Mouse (Mus musculus): ENCODE measurements around the gene Casp9. TPM values are rescaled to one million over a fixed set of nuclear protein-coding genes. Genes with fewer than 3 reads are reported as not detected.

Gene Casp9
- polyA plus RNA-seq, 1 experiment: 35.1 TPM

DNA sequence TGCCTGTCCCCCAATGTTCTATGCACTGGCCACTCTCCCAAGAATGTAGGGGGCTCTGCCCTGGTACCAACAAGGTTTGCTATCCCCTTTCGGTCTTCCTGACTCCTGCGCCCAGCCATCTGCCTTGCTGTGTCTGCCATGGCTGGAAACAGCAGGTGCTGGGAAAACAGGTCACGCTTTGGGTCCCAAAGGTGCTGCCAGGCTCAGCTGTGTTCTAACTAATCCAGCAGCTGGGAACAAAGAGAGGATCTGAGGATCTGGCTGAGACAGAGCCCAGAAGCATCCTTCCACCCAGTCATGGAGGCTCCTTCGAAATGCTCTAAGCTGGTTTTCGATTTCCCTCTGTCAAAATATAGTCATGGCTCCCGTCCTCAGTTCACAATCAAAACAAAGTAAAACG is 22.9 kb downstream of the Casp9 start:
- no peak for TF ChIP-seq CTCF (IDR thresholded peaks at IDR 0.05; ENCODE audit: low read depth, low read length)
- no peak for TF ChIP-seq POLR2A (IDR thresholded peaks at IDR 0.05; ENCODE audit: borderline replicate concordance, low read depth, low read length)
- Histone ChIP-seq H3K27ac (ENCODE audit: insufficient read depth, low read depth, low read length) (no peak overlapping the region), H3K4me3 (ENCODE audit: insufficient read depth, low read length) (no peak overlapping the region), H3K4me1 (ENCODE audit: control insufficient read depth, insufficient read depth, low read length) (no peaks in the 10 kb centered on the region; the same call in 1 of the 2 replicates)

DNA sequence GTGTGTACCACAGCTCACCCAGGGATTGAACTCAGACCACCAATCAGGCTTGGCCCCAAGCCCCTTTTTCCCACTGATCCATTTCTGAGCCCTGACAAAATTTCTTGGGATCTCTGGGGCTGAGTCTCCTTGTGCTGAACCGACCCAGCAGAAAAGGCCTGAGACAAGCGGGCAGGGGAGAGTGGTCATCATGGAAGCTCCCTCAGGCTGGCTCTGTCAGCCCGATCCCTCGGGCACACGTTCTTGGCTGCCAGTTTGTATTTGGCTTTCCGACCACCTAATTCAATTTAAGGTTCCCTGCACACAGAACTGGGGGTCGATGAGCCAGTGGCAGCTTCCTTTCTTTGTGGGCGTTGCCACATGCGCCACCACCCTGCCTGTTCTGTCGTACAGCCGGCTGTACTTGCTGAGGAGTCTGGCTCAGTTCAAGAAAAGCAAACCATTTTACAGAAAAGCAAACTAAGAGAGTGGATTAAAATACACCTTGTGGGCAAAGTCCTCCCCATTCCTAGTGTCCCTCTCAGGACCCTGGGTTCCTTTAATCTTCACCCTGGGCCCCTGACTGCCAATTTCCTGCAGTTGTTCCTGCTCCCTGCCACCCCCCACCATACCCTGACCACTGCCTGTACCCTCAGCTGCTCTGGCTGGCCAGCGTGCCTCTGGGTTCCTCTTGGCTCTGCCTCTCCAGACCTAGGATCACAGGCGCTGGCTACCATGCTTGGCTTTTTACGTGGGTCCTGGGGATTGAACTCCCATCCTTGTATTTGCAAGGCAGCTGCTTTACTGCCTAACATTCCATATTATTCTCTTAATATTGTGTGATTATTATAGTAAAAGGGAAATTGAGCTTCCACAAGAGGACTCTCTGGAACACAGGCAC is 23.6 kb downstream of the Casp9 start:
- Histone ChIP-seq H3K4me1 (ENCODE audit: control insufficient read depth, insufficient read depth, low read length) (no peaks in the 10 kb centered on the region; the same call in 1 of the 2 replicates), H3K4me3 (ENCODE audit: insufficient read depth, low read length) (no peak overlapping the region), H3K27ac (ENCODE audit: insufficient read depth, low read depth, low read length) (no peak overlapping the region)
- TF ChIP-seq POLR2A (IDR thresholded peaks at IDR 0.05; ENCODE audit: borderline replicate concordance, low read depth, low read length): no peak
- TF ChIP-seq CTCF (IDR thresholded peaks at IDR 0.05; ENCODE audit: low read depth, low read length): no peak

GRCm38 (mm10) chr4:141817706-141818105 is 24.3 kb downstream of the Casp9 start:
- TF ChIP-seq CTCF (IDR thresholded peaks at IDR 0.05; ENCODE audit: low read depth, low read length) (no peak), POLR2A (IDR thresholded peaks at IDR 0.05; ENCODE audit: borderline replicate concordance, low read depth, low read length) (no peak)
- Histone ChIP-seq H3K27ac (ENCODE audit: insufficient read depth, low read depth, low read length) (no peak overlapping the region), H3K4me1 (ENCODE audit: control insufficient read depth, insufficient read depth, low read length) (peaks cover 2% of the 10 kb centered on the region), H3K4me3 (ENCODE audit: insufficient read depth, low read length) (no peak overlapping the region)

- TF ChIP-seq CTCF (IDR thresholded peaks at IDR 0.05; ENCODE audit: low read depth, low read length) (no peak), POLR2A (IDR thresholded peaks at IDR 0.05; ENCODE audit: borderline replicate concordance, low read depth, low read length) (no peak)
- Histone ChIP-seq H3K27ac (ENCODE audit: insufficient read depth, low read depth, low read length) (no peak overlapping the region), H3K4me3 (ENCODE audit: insufficient read depth, low read length) (no peak overlapping the region), H3K4me1 (ENCODE audit: control insufficient read depth, insufficient read depth, low read length) (peaks cover 3% of the 10 kb centered on the region)
Observed at GRCm38 (mm10) chr4:141818861-141819260, 25.4 kb downstream of the Casp9 start.

DNA sequence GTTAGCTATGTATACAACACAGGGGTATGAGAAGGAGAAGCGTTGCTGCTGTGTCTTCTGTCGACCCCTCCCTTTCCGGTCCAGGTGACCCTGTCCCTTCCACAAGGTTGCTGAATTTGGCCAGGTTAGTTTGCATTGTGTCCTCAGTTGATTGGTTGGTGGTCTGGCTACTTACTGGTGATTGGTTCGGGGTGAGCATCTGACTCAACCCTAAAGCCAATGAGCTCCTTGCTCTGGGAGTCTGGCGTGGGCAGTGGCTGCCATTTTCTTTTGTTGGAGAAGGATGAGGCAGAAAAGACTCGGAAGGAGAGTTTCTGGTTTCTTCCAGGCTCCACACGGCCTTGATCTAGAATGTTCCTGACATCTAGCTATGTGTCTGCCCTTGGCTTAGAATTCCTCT is 25.9 kb downstream of the Casp9 start:
- TF ChIP-seq CTCF (IDR thresholded peaks at IDR 0.05; ENCODE audit: low read depth, low read length) (no peak), POLR2A (IDR thresholded peaks at IDR 0.05; ENCODE audit: borderline replicate concordance, low read depth, low read length) (no peak)
- no peak overlapping the region for H3K27ac ChIP-seq (ENCODE audit: insufficient read depth, low read depth, low read length)
- peaks cover 3% of the 10 kb centered on the region for H3K4me1 ChIP-seq (ENCODE audit: control insufficient read depth, insufficient read depth, low read length)
- H3K4me3 ChIP-seq (ENCODE audit: insufficient read depth, low read length): no peak overlapping the region

- no peak for TF ChIP-seq POLR2A (IDR thresholded peaks at IDR 0.05; ENCODE audit: borderline replicate concordance, low read depth, low read length)
- TF ChIP-seq CTCF (IDR thresholded peaks at IDR 0.05; ENCODE audit: low read depth, low read length): no peak
- H3K27ac ChIP-seq (ENCODE audit: insufficient read depth, low read depth, low read length): no peak overlapping the region
- H3K4me3 ChIP-seq (ENCODE audit: insufficient read depth, low read length): no peak overlapping the region
- H3K4me1 ChIP-seq (ENCODE audit: control insufficient read depth, insufficient read depth, low read length): peaks cover 3% of the 10 kb centered on the region
Observed at GRCm38 (mm10) chr4:141821178-141821577, 27.8 kb downstream of the Casp9 start.

- H3K4me3 ChIP-seq (ENCODE audit: insufficient read depth, low read length): no peak overlapping the region
- peaks cover 3% of the 10 kb centered on the region for H3K4me1 ChIP-seq (ENCODE audit: control insufficient read depth, insufficient read depth, low read length)
- H3K27ac ChIP-seq (ENCODE audit: insufficient read depth, low read depth, low read length): no peak overlapping the region
- TF ChIP-seq POLR2A (IDR thresholded peaks at IDR 0.05; ENCODE audit: borderline replicate concordance, low read depth, low read length) (no peak), CTCF (IDR thresholded peaks at IDR 0.05; ENCODE audit: low read depth, low read length) (no peak)
Observed at GRCm38 (mm10) chr4:141822089-141822488, 28.7 kb downstream of the Casp9 start.

DNA sequence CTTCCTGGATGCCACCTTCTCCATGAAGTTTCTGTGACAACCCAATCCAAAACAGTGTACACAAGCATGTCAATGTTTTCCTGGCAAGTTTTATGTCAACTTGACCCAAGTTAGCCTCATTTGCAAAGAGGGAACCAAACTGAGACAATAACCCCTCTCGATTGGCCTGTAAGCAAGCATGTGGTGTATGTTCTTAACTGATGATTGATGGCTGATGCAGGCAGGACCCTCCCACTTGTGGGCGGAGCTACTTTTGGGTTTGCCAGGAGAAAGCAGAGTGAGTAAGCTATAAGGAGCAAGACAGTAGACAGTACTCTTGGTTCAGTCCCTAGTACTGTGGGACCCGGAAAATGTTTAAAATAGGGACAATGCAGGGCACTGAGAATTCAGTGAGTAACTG is 29.6 kb downstream of the Casp9 start:
- H3K4me1 ChIP-seq (ENCODE audit: control insufficient read depth, insufficient read depth, low read length): peaks cover 3% of the 10 kb centered on the region
- no peak overlapping the region for H3K27ac ChIP-seq (ENCODE audit: insufficient read depth, low read depth, low read length)
- H3K4me3 ChIP-seq (ENCODE audit: insufficient read depth, low read length): no peak overlapping the region
- TF ChIP-seq POLR2A (IDR thresholded peaks at IDR 0.05; ENCODE audit: borderline replicate concordance, low read depth, low read length): no peak
- TF ChIP-seq CTCF (IDR thresholded peaks at IDR 0.05; ENCODE audit: low read depth, low read length): no peak

DNA sequence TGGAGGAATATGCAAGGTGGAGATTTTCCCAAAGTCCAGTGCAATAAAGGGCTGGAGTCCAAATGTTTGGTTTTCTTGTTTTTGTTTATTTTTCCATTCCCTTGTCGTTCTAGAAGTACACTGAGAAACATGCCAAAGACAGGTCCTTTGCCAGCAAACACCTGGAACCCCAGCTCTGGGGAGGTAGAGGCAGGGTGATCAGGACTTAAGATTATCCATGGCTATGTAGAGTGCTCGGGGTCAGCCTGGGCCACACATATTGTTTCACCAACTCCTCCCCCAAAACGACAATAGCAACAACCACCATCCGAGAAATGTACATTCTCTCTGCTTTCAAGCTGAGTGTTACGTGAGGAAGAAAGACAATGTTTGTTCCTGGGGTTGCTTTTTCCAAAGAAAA is 32.6 kb downstream of the Casp9 start, which contains the start of gene Cela2a:
TSS of gene Cela2a (minus strand) at position 101 of the 400 bp plus-strand sequence.
- Histone ChIP-seq H3K4me3 (ENCODE audit: insufficient read depth, low read length) (no peak within 1 kb of the TSS), H3K27ac (ENCODE audit: insufficient read depth, low read depth, low read length) (no peak within 1 kb of the TSS)
- TF ChIP-seq CTCF (IDR thresholded peaks at IDR 0.05; ENCODE audit: low read depth, low read length): no peak
- no peak for TF ChIP-seq POLR2A (IDR thresholded peaks at IDR 0.05; ENCODE audit: borderline replicate concordance, low read depth, low read length)

DNA sequence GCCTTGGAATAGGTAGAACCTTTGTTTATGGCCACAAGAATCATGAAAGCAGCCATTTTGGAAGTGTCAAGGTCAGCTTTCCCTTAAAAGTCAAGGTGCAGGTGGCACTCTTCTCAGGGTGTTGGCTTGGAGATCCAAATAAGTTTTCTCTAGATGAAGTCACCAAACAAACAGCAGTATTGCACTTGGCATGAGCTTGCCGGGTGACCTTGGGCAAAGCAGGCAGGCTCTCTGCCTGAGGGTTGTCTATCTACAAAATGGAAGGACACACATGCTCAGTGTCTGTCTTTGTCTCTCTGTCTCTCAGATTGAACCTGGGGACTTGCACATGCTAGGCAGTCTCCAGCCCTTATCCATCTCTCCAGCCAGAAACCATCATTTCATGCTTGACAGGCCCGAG is 34.0 kb downstream of the Casp9 start:
- Histone ChIP-seq H3K4me1 (ENCODE audit: control insufficient read depth, insufficient read depth, low read length) (peaks cover 3% of the 10 kb centered on the region), H3K27ac (ENCODE audit: insufficient read depth, low read depth, low read length) (no peak overlapping the region), H3K4me3 (ENCODE audit: insufficient read depth, low read length) (no peak overlapping the region)
- TF ChIP-seq POLR2A (IDR thresholded peaks at IDR 0.05; ENCODE audit: borderline replicate concordance, low read depth, low read length) (no peak), CTCF (IDR thresholded peaks at IDR 0.05; ENCODE audit: low read depth, low read length) (no peak)

More for the DNA sequence above, 32.6 kb downstream of the Casp9 start, which contains the start of gene Cela2a:
- H3K4me1 ChIP-seq (ENCODE audit: control insufficient read depth, insufficient read depth, low read length): peaks cover 3% of the 10 kb centered on the region
